Mouse (Mus musculus) CD4-positive, CD25-positive, alpha-beta regulatory T cell, adult 4 months (primary cell): ENCODE results near the gene Tmem184b. TPM values are rescaled to one million over a fixed set of nuclear protein-coding genes. Genes with fewer than 3 reads are reported as not detected.
A peak's percentile ranks its signal among the peaks of the same experiment; 100 is the strongest.

ENCODE experiments used
- ATAC-seq: one replicate; pipeline ENCODE4 v1.8.0; 2017
- polyA plus RNA-seq, 2 experiments: library from polyadenylated mRNA; unstranded; fragments of 100-300 nt; shearing (Covaris generic); gene quantifications; one replicate each; pipeline ENCODE4 v1.2.1; 2017

Gene Tmem184b
- polyA plus RNA-seq, 2 experiments from 2014 or later = 9.6 to 12.5 TPM

- ATAC-seq = no peak
These were observed 39.2 kb downstream of the Tmem184b start for GRCm38 (mm10) chr15:79364120-79364519.

- no peak for ATAC-seq
These were observed 42.3 kb downstream of the Tmem184b start for GRCm38 (mm10) chr15:79361023-79361422.

GRCm38 (mm10) chr15:79360371-79360770, 43.0 kb downstream of the Tmem184b start:
- ATAC-seq = no peak

GRCm38 (mm10) chr15:79359954-79360353, 43.4 kb downstream of the Tmem184b start:
- no peak for ATAC-seq

- no peak for ATAC-seq
These were observed 45.2 kb downstream of the Tmem184b start for GRCm38 (mm10) chr15:79357974-79358690.

- ATAC-seq = peak; percentile 75
These were observed 46.1 kb downstream of the Tmem184b start for GRCm38 (mm10) chr15:79357036-79357911.

- no peak for ATAC-seq
These were observed 46.9 kb downstream of the Tmem184b start for GRCm38 (mm10) chr15:79356481-79356880.

GRCm38 (mm10) chr15:79354619-79355018, 48.8 kb downstream of the Tmem184b start:
- ATAC-seq = no peak

GRCm38 (mm10) chr15:79353690-79354305, 49.6 kb downstream of the Tmem184b start:
- no peak for ATAC-seq

- no peak for ATAC-seq
These were observed 50.9 kb downstream of the Tmem184b start for GRCm38 (mm10) chr15:79352479-79352878.

- ATAC-seq = no peak
These were observed 52.0 kb downstream of the Tmem184b start for GRCm38 (mm10) chr15:79351331-79351767.

- ATAC-seq = no peak
These were observed 52.5 kb downstream of the Tmem184b start for GRCm38 (mm10) chr15:79350866-79351265.

- no peak for ATAC-seq
These were observed 54.7 kb downstream of the Tmem184b start for GRCm38 (mm10) chr15:79348651-79349050.

GRCm38 (mm10) chr15:79347845-79348506, 55.4 kb downstream of the Tmem184b start:
- ATAC-seq = peak; percentile 72

- peak; percentile 74 for ATAC-seq
These were observed 56.1 kb downstream of the Tmem184b start for GRCm38 (mm10) chr15:79347165-79347844.

GRCm38 (mm10) chr15:79346051-79346793, 57.1 kb downstream of the Tmem184b start, which contains the start of gene Maff:
Maff (plus strand) TSS chr15:79346621.
- no peak for ATAC-seq

GRCm38 (mm10) chr15:79344627-79345026, 58.7 kb downstream of the Tmem184b start:
- ATAC-seq = no peak

- ATAC-seq = no peak
These were observed 60.6 kb downstream of the Tmem184b start for GRCm38 (mm10) chr15:79342641-79343337.

- no peak for ATAC-seq
These were observed 64.4 kb downstream of the Tmem184b start for GRCm38 (mm10) chr15:79338978-79339377.

- ATAC-seq = no peak
These were observed 68.2 kb downstream of the Tmem184b start for GRCm38 (mm10) chr15:79335061-79335655.
